Mouse (Mus musculus) effector memory CD4-positive, alpha-beta T cell, adult 5 months (primary cell): ENCODE data around the gene Adal. TPM values are rescaled to one million over a fixed set of nuclear protein-coding genes. Genes with fewer than 3 reads are reported as not detected.

Experiments
- polyA plus RNA-seq: library from polyadenylated mRNA; unstranded; fragments of 100-300 nt; shearing (Covaris generic); gene quantifications from one replicate; pipeline ENCODE4 v1.2.1, GENCODE M21; 2017

Gene Adal
- 7.2 TPM for polyA plus RNA-seq

DNA sequence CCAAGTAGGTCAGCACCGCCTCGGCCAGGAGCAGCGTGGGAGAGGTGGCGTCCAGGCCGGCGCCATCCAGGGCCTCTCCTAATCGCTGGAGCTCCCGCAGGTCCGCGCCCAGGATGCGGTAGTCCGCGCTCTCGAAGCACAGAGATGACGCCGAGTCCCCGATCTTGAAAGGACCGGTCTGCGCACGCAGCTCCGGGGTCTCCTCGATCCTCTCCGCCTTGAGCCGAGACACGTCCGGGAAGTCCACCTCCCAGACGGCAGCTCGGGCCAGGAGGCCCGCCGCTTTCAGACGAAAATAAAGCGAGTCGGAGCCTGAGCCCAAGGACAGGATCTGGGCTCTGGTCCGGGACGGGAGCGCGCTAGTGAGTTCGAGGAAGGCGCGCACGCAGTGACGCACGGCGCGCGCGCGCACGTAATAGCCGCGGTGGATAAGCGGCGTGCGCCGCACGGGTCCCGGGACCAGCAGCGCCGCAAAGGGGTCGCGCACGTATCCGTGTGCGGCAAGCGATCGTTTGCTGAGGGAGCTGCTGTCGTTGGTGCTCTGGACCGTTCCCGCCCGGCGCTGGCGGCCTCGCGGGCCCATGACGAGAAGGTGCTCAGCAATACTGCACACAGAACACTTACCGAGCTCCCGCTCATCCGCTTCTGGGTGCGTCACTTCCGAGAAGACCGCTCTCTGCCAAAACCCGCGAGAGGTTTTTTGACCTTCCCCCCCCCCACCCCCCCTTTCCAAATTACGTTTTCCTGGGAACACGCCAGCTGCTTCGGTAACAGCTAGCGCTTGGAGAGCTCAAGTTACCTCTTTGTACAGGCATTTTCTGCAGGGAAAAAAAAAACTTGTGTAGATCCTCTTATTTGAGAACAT is at the start of gene Adal, which contains the start of gene Lcmt2:
Gene Adal (plus strand): TSS at position 411 of the 865 bp plus-strand sequence.
Gene Lcmt2 (minus strand): TSS at position 636 of the 865 bp plus-strand sequence.

DNA sequence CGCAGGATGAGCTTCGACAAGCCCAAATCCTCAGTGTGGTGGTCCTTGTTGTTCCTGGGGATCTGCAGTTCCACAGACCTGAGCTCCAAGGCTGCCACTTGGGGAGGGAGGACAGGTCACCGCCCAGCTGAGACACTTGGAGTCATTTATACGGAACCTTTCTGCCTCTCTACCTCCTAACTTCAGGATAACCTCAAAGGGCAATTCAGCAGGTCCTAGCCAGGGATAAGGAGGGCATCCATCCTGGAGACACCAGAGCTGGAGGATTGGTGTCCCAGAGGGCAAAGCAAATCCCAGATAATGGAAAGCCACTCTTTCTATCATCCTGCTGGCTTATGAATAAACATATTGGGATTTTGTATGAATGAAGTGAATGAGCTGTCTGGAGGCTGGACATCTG is 30.5 kb upstream of the Adal start, which contains the start of gene Tgm7:
Gene Tgm7 (minus strand): TSS at position 101 of the 400 bp plus-strand sequence.

DNA sequence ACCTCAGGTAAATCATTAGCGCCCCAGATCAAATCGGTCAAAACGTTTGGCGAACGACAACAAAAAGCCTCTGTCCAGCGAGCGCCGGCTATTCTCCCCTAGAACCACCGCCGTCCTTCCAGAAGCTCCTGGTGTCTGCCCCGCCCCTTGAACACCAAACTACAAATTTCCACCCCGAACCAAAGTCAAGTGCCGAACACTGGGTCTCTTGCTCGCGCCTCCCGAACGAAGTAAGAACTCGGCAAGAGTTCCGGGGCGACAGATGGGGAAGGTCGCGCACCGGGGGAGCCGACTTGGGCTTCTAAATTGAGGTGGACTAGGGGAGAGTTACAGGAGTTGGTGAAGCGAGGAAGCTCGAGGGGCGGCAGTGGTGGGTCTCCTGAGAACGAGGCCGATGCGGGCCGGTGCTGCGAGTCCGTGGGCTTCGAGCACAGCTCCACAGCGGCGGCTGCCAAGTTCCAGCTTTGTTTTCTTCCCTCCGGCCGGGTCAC is 30.3 kb downstream of the Adal start, which contains the start of gene Tubgcp4:
Gene Tubgcp4 (plus strand): TSS at position 174 of the 491 bp plus-strand sequence.

DNA sequence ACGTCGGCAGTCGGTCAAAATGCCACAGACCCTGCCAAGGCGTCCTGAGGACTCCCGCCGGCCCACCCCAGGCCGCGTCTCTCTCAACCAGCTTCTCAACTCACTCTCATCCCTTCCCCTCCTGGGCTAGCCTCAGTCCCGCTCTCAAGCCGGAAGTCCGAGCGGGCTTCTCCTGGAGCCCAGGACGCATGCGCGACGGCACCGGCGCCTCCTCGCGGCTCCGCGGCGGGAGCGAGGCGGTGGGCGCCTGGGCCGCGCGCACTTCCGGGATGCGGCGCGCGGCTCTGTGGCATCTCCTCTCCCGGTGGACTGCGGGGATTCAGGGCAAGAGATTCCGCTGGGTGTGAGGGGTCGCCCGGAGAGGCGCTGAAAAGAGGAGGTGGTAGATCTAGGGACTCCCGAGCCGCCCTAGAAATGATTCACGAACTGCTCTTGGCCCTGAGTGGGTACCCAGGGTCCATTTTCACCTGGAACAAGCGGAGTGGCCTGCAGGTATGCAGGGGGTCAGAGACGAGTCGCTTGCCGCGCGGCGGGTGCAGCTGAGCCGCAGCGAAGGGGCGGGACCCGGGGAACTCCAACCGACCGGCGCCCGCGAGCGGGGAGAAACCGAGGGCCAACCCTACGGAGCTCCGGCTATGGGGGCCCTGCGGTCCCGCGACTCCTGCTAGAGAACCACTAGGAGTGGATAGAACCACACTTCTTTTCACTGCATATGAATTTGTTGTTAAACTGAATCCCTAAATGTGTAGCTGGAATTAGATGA is 30.9 kb downstream of the Adal start, which contains the start of gene Zscan29:
Gene Zscan29 (minus strand): TSS at position 146 of the 763 bp plus-strand sequence.

Other genes with a start within 250 kb of the Adal start
- 44.7 TPM for gene Ubr1, start 169.7 kb upstream of the Adal start, polyA plus RNA-seq
- gene Tmem62, start 163.4 kb upstream of the Adal start, polyA plus RNA-seq: 25.2 TPM
- gene Ccndbp1, start 132.0 kb upstream of the Adal start, polyA plus RNA-seq: 104 TPM
- not detected for gene Epb42, start 103.4 kb upstream of the Adal start, polyA plus RNA-seq
- not detected for gene Tgm5, start 54.6 kb upstream of the Adal start, polyA plus RNA-seq
- gene Tgm7, start 30.6 kb upstream of the Adal start, polyA plus RNA-seq: not detected
- 14.0 TPM for gene Lcmt2, start 225 bp downstream of the Adal start, polyA plus RNA-seq
- gene Tubgcp4, start 30.2 kb downstream of the Adal start, polyA plus RNA-seq: 51.9 TPM
- gene Zscan29, start 30.7 kb downstream of the Adal start, polyA plus RNA-seq: 21.5 TPM
- 69.7 TPM for gene Trp53bp1, start 131.0 kb downstream of the Adal start, polyA plus RNA-seq
- gene Map1a, start 149.2 kb downstream of the Adal start, polyA plus RNA-seq: not detected
- 13.4 TPM for gene Ppip5k1, start 215.0 kb downstream of the Adal start, polyA plus RNA-seq
- gene Ckmt1, start 217.3 kb downstream of the Adal start, polyA plus RNA-seq: not detected
- 0.59 TPM for gene Strc, start 246.7 kb downstream of the Adal start, polyA plus RNA-seq